Mouse (Mus musculus): ENCODE data around the gene Wwox. TPM values are rescaled to one million over a fixed set of nuclear protein-coding genes. Genes with fewer than 3 reads are reported as not detected.
A peak's percentile ranks its signal among the peaks of the same experiment; 100 is the strongest.

Gene Wwox
- polyA plus RNA-seq, 1 experiment from 2014 or later = 10.6 TPM

GRCm38 (mm10) chr8:115147006-115147405 lies 707.6 kb downstream of the Wwox start:
- 62% methylated on average over 9 of the region's 9 CpGs for WGBS
- H3K27ac ChIP-seq (replicated peaks) = no peak overlapping the region
- DNase-seq (ENCODE audit: low spot score) = no peak
- no peak overlapping the region for H3K4me3 ChIP-seq
- H3K27me3 ChIP-seq (ENCODE audit: low read depth, poor library complexity, severe bottlenecking) = peaks cover 91% of the 10 kb centered on the region
- no peaks in the 10 kb centered on the region for H3K36me3 ChIP-seq
- no peaks in the 10 kb centered on the region for H3K9me3 ChIP-seq (replicated peaks)
- H3K4me1 ChIP-seq = peaks cover 61% of the 10 kb centered on the region

- DNase-seq (ENCODE audit: low spot score) = no peak
- H3K27ac ChIP-seq (replicated peaks) = peak overlapping the region; percentile 1; the same call in 1 of the 2 replicates
- H3K9me3 ChIP-seq (replicated peaks) = no peaks in the 10 kb centered on the region
- WGBS = 84% methylated on average over 24 of the region's 24 CpGs
- H3K27me3 ChIP-seq (ENCODE audit: low read depth, poor library complexity, severe bottlenecking) = peaks cover 87% of the 10 kb centered on the region
- H3K4me1 ChIP-seq = peaks cover 30% of the 10 kb centered on the region
- H3K36me3 ChIP-seq = no peaks in the 10 kb centered on the region
- H3K4me3 ChIP-seq = no peak overlapping the region
These were observed 711.1 kb downstream of the Wwox start for GRCm38 (mm10) chr8:115150446-115151109.

GRCm38 (mm10) chr8:115151416-115151815 lies 712.0 kb downstream of the Wwox start:
- peak overlapping the region; percentile 61; the same call in 1 of the 2 replicates for H3K27ac ChIP-seq (replicated peaks)

GRCm38 (mm10) chr8:115154096-115154495 lies 714.6 kb downstream of the Wwox start:
- 78% methylated on average over 10 of the region's 10 CpGs for WGBS
- Histone ChIP-seq H3K27me3 (ENCODE audit: low read depth, poor library complexity, severe bottlenecking) (peaks cover 77% of the 10 kb centered on the region), H3K4me3 (no peak overlapping the region), H3K27ac (replicated peaks) (no peak overlapping the region), H3K36me3 (no peaks in the 10 kb centered on the region), H3K4me1 (peaks cover 37% of the 10 kb centered on the region), H3K9me3 (replicated peaks) (no peaks in the 10 kb centered on the region)
- no peak for DNase-seq (ENCODE audit: low spot score)

More at GRCm38 (mm10) chr8:115151416-115151815, 712.0 kb downstream of the Wwox start:
- DNase-seq (ENCODE audit: low spot score) = no peak
- H3K27me3 ChIP-seq (ENCODE audit: low read depth, poor library complexity, severe bottlenecking) = peaks cover 87% of the 10 kb centered on the region
- 23% methylated on average over 6 of the region's 6 CpGs for WGBS
- no peaks in the 10 kb centered on the region for H3K36me3 ChIP-seq
- peaks cover 30% of the 10 kb centered on the region for H3K4me1 ChIP-seq
- H3K4me3 ChIP-seq = no peak overlapping the region
- H3K9me3 ChIP-seq (replicated peaks) = no peaks in the 10 kb centered on the region

GRCm38 (mm10) chr8:115156142-115156541 lies 716.7 kb downstream of the Wwox start:
- peaks cover 46% of the 10 kb centered on the region for H3K4me1 ChIP-seq
- no peaks in the 10 kb centered on the region for H3K9me3 ChIP-seq (replicated peaks)
- WGBS = 93% methylated on average over 8 of the region's 8 CpGs
- no peaks in the 10 kb centered on the region for H3K36me3 ChIP-seq
- DNase-seq (ENCODE audit: low spot score) = no peak
- peaks cover 66% of the 10 kb centered on the region for H3K27me3 ChIP-seq (ENCODE audit: low read depth, poor library complexity, severe bottlenecking)
- H3K4me3 ChIP-seq = no peak overlapping the region
- no peak overlapping the region for H3K27ac ChIP-seq (replicated peaks)

- peaks cover 44% of the 10 kb centered on the region for H3K4me1 ChIP-seq
- DNase-seq (ENCODE audit: low spot score) = peak; percentile 74
- 32% methylated on average over 12 of the region's 12 CpGs for WGBS
These were observed 718.7 kb downstream of the Wwox start for GRCm38 (mm10) chr8:115157977-115158720.

GRCm38 (mm10) chr8:115158721-115159111 lies 719.3 kb downstream of the Wwox start:
- Histone ChIP-seq H3K4me3 (peak overlapping the region; percentile 45), H3K27me3 (ENCODE audit: low read depth, poor library complexity, severe bottlenecking) (peaks cover 59% of the 10 kb centered on the region), H3K36me3 (no peaks in the 10 kb centered on the region), H3K9me3 (replicated peaks) (no peaks in the 10 kb centered on the region), H3K27ac (replicated peaks) (peak overlapping the region; percentile 77), H3K4me1 (peaks cover 46% of the 10 kb centered on the region)
- WGBS = 4% methylated on average over 8 of the region's 8 CpGs
- peak; percentile 52 for DNase-seq (ENCODE audit: low spot score)

More at GRCm38 (mm10) chr8:115157977-115158720, 718.7 kb downstream of the Wwox start:
- H3K27ac ChIP-seq (replicated peaks) = peak overlapping the region; percentile 77
- peaks cover 59% of the 10 kb centered on the region for H3K27me3 ChIP-seq (ENCODE audit: low read depth, poor library complexity, severe bottlenecking)
- peak overlapping the region; percentile 45 for H3K4me3 ChIP-seq
- no peaks in the 10 kb centered on the region for H3K36me3 ChIP-seq
- no peaks in the 10 kb centered on the region for H3K9me3 ChIP-seq (replicated peaks)

- H3K4me3 ChIP-seq = peak overlapping the region; percentile 45
- DNase-seq (ENCODE audit: low spot score) = peak; percentile 31
These were observed 719.8 kb downstream of the Wwox start for GRCm38 (mm10) chr8:115159208-115159607.

GRCm38 (mm10) chr8:115159711-115160374 lies 720.4 kb downstream of the Wwox start:
- Histone ChIP-seq H3K9me3 (replicated peaks) (no peaks in the 10 kb centered on the region), H3K36me3 (no peaks in the 10 kb centered on the region), H3K27me3 (ENCODE audit: low read depth, poor library complexity, severe bottlenecking) (peaks cover 64% of the 10 kb centered on the region), H3K4me1 (peaks cover 51% of the 10 kb centered on the region), H3K4me3 (peak overlapping the region; percentile 45), H3K27ac (replicated peaks) (peak overlapping the region; percentile 77)
- DNase-seq (ENCODE audit: low spot score) = peak; percentile 62
- WGBS = 20% methylated on average over 22 of the region's 22 CpGs

More at GRCm38 (mm10) chr8:115159208-115159607, 719.8 kb downstream of the Wwox start:
- WGBS = 18% methylated on average over 18 of the region's 18 CpGs
- Histone ChIP-seq H3K27ac (replicated peaks) (peak overlapping the region; percentile 77), H3K36me3 (no peaks in the 10 kb centered on the region), H3K4me1 (peaks cover 46% of the 10 kb centered on the region), H3K9me3 (replicated peaks) (no peaks in the 10 kb centered on the region), H3K27me3 (ENCODE audit: low read depth, poor library complexity, severe bottlenecking) (peaks cover 59% of the 10 kb centered on the region)

- Histone ChIP-seq H3K4me1 (peaks cover 52% of the 10 kb centered on the region), H3K36me3 (no peaks in the 10 kb centered on the region), H3K4me3 (peak overlapping the region; percentile 45; the same call in 1 of the 2 replicates), H3K27ac (replicated peaks) (peak overlapping the region; percentile 77; the same call in 1 of the 2 replicates), H3K9me3 (replicated peaks) (no peaks in the 10 kb centered on the region), H3K27me3 (ENCODE audit: low read depth, poor library complexity, severe bottlenecking) (peaks cover 63% of the 10 kb centered on the region)
- 79% methylated on average over 5 of the region's 5 CpGs for WGBS
- no peak for DNase-seq (ENCODE audit: low spot score)
These were observed 721.0 kb downstream of the Wwox start for GRCm38 (mm10) chr8:115160407-115160806.

GRCm38 (mm10) chr8:115161520-115161919 lies 722.1 kb downstream of the Wwox start:
- no peak overlapping the region for H3K27ac ChIP-seq (replicated peaks)
- WGBS = 86% methylated on average over 9 of the region's 9 CpGs
- peaks cover 52% of the 10 kb centered on the region for H3K27me3 ChIP-seq (ENCODE audit: low read depth, poor library complexity, severe bottlenecking)
- no peaks in the 10 kb centered on the region for H3K9me3 ChIP-seq (replicated peaks)
- H3K4me1 ChIP-seq = peaks cover 52% of the 10 kb centered on the region
- no peak for DNase-seq (ENCODE audit: low spot score)
- H3K36me3 ChIP-seq = no peaks in the 10 kb centered on the region
- H3K4me3 ChIP-seq = no peak overlapping the region

- DNase-seq (ENCODE audit: low spot score) = no peak
- Histone ChIP-seq H3K9me3 (replicated peaks) (no peaks in the 10 kb centered on the region), H3K4me1 (peaks cover 27% of the 10 kb centered on the region), H3K27ac (replicated peaks) (no peak overlapping the region), H3K36me3 (no peaks in the 10 kb centered on the region), H3K27me3 (ENCODE audit: low read depth, poor library complexity, severe bottlenecking) (peaks cover 36% of the 10 kb centered on the region), H3K4me3 (no peak overlapping the region)
- WGBS = 39% methylated on average over 13 of the region's 13 CpGs
These were observed 725.4 kb downstream of the Wwox start for GRCm38 (mm10) chr8:115164872-115165271.

Data from midbrain, embryonic 10.5 days (tissue).